Mouse (Mus musculus): ENCODE results near the gene Brf1. TPM values are rescaled to one million over a fixed set of nuclear protein-coding genes. Genes with fewer than 3 reads are reported as not detected.

The Brf1 gene
- polyA plus RNA-seq (2015; fragmentation: Nextera tagmentation; extraction: Ambion mirVana) = 50.3 and 53.9 TPM in 2 replicates

DNA sequence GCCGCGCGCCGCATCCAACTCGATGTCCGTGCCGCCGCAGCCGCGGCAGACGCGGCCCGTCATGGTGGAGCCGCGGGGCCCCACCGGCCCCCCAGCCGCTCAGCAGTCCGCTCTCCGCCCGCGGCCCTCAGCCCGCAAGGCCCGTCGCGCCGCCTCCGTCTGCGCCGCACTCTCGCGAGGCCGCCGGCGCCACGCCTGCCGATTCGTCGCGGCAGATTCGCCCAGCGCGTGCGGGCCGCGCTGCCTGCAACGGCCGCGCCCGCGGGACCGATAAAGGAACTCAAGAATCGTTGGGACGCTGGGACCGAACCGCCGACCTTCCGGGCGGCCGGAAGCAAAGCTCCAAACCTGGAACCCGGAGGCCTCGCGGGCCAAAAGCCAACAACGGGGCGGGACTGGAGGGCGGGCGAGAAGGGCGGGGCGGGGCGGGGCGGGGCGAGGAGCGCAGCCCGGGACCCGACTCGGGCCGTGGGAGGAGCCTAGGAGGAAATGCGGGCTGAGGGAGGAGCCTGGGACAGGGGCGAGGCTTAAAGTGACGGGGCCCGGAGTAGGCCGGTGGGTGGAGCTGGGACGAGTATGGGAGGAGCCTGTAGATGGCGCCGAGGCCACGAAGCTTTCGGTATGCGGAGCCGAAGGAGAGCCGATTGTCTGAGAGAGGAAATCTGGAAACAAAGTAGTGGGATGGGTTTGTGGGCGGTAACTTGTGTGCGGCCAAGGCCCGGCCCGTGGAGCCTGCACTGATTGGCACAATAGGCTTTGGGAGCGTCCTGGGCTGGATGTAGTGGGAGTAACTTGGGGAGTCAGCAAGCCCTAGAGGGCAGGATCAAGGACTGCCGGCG, at the start of gene Brf1:
TSS of gene Brf1 (minus strand) at position 411 of the 839 bp plus-strand sequence.
- peak within 1 kb of the TSS; percentile 97 for H3K27ac ChIP-seq (ENCODE audit: low read length)
- H3K4me1 ChIP-seq (ENCODE audit: control insufficient read depth, insufficient read depth, low read length) = peaks cover 16% of the 10 kb centered on the region
- under 1% methylated on average over 96 of the region's 96 CpGs for WGBS
- H3K27me3 ChIP-seq (ENCODE audit: control insufficient read depth, insufficient read depth, low read length) = no peaks in the 10 kb centered on the region
- peak within 1 kb of the TSS; percentile 94 for H3K4me3 ChIP-seq (replicated peaks; ENCODE audit: low read length)
- peak; percentile 98 for ATAC-seq (ENCODE audit: insufficient read depth, low FRiP score)
- 0 out of 2 replicates have a peak, but pooled peaks cover 5% of the 10 kb centered on the region for H3K36me3 ChIP-seq (ENCODE audit: control insufficient read depth, insufficient read depth, low read length)
- no peaks in the 10 kb centered on the region for H3K9me3 ChIP-seq (replicated peaks; ENCODE audit: control insufficient read depth, low read length)
- peak within 1 kb of the TSS; percentile 88 for H3K4me2 ChIP-seq (ENCODE audit: low read depth, low read length)
- peak within 1 kb of the TSS; percentile 97 for H3K9ac ChIP-seq (ENCODE audit: low read length)

DNA sequence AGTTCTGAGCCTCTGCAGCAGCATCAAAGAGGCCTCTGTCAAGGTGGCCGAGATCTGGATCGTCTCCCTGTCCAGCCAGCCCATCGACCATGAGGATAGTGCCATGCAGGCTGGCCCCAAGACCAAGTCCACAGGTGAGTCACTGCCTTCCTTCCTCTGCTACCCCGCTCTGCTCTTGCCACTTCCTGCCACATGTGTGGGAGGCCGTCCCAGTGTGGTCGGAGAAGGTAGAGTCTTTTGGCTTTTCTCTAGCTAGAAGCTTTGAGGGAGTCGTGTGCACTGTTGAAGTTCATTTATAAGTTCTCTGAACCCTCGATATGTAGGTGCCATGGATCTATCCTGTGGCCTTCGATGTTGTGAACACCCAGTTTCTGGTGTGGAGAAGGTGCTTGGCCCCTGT, 49.3 kb upstream of the Brf1 start:
- Histone ChIP-seq H3K27ac (ENCODE audit: low read length) (no peak overlapping the region), H3K9ac (ENCODE audit: low read length) (no peak overlapping the region), H3K4me3 (replicated peaks; ENCODE audit: low read length) (no peak overlapping the region), H3K4me2 (ENCODE audit: low read depth, low read length) (no peak overlapping the region), H3K9me3 (replicated peaks; ENCODE audit: control insufficient read depth, low read length) (no peaks in the 10 kb centered on the region), H3K4me1 (ENCODE audit: control insufficient read depth, insufficient read depth, low read length) (0 out of 2 replicates have a peak, but pooled peaks cover 3% of the 10 kb centered on the region), H3K36me3 (ENCODE audit: control insufficient read depth, insufficient read depth, low read length) (no peaks in the 10 kb centered on the region; the same call in 1 of the 2 replicates), H3K27me3 (ENCODE audit: control insufficient read depth, insufficient read depth, low read length) (no peaks in the 10 kb centered on the region)
- ATAC-seq (ENCODE audit: insufficient read depth, low FRiP score) = no peak
- 86% methylated on average over 9 of the region's 9 CpGs for WGBS

DNA sequence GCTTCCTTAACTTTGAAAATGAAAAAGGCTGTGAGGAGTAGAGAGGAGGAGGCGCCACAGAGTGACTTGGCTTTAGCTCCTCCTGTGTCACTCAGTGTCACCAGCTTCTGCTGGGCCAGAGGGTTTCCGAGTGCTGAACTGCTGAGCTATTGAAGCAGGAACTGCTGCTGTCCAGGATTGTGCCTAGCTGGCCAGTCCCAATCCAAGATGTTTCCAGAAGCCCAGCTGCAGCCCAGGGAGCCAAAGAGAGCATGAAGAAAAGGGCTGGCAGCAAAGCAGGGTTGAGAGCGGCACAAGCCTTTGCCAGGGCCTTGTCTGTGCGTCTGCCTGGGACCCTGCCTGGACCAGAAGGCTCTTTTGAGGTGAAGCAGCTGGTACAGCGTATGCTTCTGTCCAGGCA, 47.6 kb upstream of the Brf1 start:
- H3K4me2 ChIP-seq (ENCODE audit: low read depth, low read length) = no peak overlapping the region
- H3K36me3 ChIP-seq (ENCODE audit: control insufficient read depth, insufficient read depth, low read length) = no peaks in the 10 kb centered on the region
- no peak for ATAC-seq (ENCODE audit: insufficient read depth, low FRiP score)
- 88% methylated on average over 5 of the region's 5 CpGs for WGBS
- H3K9ac ChIP-seq (ENCODE audit: low read length) = no peak overlapping the region
- 0 out of 2 replicates have a peak, but pooled peaks cover 3% of the 10 kb centered on the region for H3K4me1 ChIP-seq (ENCODE audit: control insufficient read depth, insufficient read depth, low read length)
- no peak overlapping the region for H3K4me3 ChIP-seq (replicated peaks; ENCODE audit: low read length)
- H3K27me3 ChIP-seq (ENCODE audit: control insufficient read depth, insufficient read depth, low read length) = no peaks in the 10 kb centered on the region
- H3K9me3 ChIP-seq (replicated peaks; ENCODE audit: control insufficient read depth, low read length) = no peaks in the 10 kb centered on the region
- no peak overlapping the region for H3K27ac ChIP-seq (ENCODE audit: low read length)

DNA sequence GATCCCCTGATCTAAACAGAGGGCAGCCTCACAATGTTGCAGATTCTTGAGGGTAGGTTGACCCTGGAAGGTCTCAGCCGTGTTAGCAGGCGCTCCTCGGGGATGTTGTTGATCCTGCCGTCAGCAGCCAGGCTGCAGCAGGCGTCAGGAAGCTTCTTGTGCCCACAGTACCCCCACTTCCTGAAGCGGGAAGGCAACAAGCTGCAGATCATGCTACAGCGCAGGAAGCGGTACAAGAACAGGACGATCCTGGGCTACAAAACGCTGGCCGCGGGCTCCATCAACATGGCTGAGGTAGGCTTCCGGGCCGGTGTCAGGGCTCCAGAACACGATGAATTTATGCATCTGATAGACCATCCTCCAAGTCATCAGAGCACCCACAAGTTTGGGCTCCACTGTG, 46.4 kb upstream of the Brf1 start:
- Histone ChIP-seq H3K4me1 (ENCODE audit: control insufficient read depth, insufficient read depth, low read length) (0 out of 2 replicates have a peak, but pooled peaks cover 3% of the 10 kb centered on the region), H3K36me3 (ENCODE audit: control insufficient read depth, insufficient read depth, low read length) (no peaks in the 10 kb centered on the region), H3K4me3 (replicated peaks; ENCODE audit: low read length) (no peak overlapping the region), H3K9ac (ENCODE audit: low read length) (no peak overlapping the region), H3K4me2 (ENCODE audit: low read depth, low read length) (no peak overlapping the region), H3K9me3 (replicated peaks; ENCODE audit: control insufficient read depth, low read length) (no peaks in the 10 kb centered on the region), H3K27me3 (ENCODE audit: control insufficient read depth, insufficient read depth, low read length) (no peaks in the 10 kb centered on the region), H3K27ac (ENCODE audit: low read length) (no peak overlapping the region)
- 85% methylated on average over 15 of the region's 15 CpGs for WGBS
- no peak for ATAC-seq (ENCODE audit: insufficient read depth, low FRiP score)

DNA sequence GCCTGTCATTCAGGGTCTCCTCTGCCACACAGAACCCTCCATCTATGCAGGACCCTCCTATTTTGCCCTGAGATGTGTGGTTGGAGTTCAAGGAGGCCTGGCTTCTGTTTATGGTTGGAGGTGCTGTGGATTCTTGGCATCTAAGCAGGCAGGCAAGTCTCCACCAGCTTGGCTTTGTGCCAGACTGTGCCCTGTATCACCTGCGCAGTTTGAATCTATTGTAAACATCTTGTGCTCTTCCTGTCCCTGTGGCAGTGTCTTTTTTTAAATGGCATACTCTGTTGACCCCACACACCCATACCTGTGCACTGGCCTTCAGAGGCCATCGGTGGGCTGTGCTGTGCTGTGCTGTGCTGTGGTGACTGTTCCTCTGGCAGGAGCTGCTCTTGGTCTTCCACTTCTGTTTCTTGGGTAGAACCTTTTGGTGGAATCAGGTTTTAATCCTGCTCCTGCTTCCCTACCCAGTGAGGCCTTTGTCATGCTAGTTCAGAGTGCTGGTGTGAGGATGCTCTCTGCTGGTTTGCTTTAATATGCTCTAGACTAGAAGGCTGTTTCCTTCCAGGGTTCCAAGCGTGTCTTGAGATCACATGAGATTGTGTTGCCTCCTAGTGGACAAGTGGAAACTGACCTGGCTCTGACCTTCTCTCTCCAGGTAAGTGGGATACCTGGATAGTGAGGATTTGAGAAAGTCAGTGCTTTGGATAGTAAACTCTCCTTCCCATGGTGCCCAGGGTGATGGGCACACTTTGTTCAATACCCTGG, 44.6 kb upstream of the Brf1 start:
- no peak for ATAC-seq (ENCODE audit: insufficient read depth, low FRiP score)
- Histone ChIP-seq H3K4me1 (ENCODE audit: control insufficient read depth, insufficient read depth, low read length) (peaks cover 5% of the 10 kb centered on the region), H3K27me3 (ENCODE audit: control insufficient read depth, insufficient read depth, low read length) (no peaks in the 10 kb centered on the region), H3K9me3 (replicated peaks; ENCODE audit: control insufficient read depth, low read length) (no peaks in the 10 kb centered on the region), H3K27ac (ENCODE audit: low read length) (no peak overlapping the region), H3K4me3 (replicated peaks; ENCODE audit: low read length) (no peak overlapping the region), H3K4me2 (ENCODE audit: low read depth, low read length) (no peak overlapping the region), H3K9ac (ENCODE audit: low read length) (no peak overlapping the region), H3K36me3 (ENCODE audit: control insufficient read depth, insufficient read depth, low read length) (no peaks in the 10 kb centered on the region)
- WGBS = 60% methylated on average over 3 of the region's 3 CpGs

DNA sequence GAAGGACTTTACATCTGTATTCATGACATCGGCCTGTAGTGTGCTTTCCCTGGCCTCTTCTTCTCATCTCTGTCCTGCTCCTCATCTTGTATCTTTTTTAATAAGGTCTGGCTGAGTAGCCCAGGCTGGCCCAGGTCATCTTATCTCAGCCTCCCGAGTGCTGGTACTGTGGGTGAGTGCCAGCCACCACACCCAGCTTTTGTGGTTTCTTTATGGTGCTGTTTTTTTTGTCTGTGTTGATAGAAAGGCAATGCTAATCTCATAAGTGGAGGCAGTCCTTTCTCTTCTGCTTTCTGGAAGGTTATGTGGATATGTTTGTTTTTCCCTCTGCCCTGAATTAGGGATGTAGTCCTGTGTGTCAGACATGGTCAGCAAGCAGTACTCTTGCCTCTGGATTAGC, 42.0 kb upstream of the Brf1 start:
- no peak for ATAC-seq (ENCODE audit: insufficient read depth, low FRiP score)
- H3K4me1 ChIP-seq (ENCODE audit: control insufficient read depth, insufficient read depth, low read length) = peaks cover 5% of the 10 kb centered on the region
- H3K4me3 ChIP-seq (replicated peaks; ENCODE audit: low read length) = no peak overlapping the region
- WGBS = 70% methylated on average over 2 of the region's 2 CpGs
- no peaks in the 10 kb centered on the region for H3K9me3 ChIP-seq (replicated peaks; ENCODE audit: control insufficient read depth, low read length)
- no peaks in the 10 kb centered on the region for H3K36me3 ChIP-seq (ENCODE audit: control insufficient read depth, insufficient read depth, low read length)
- H3K4me2 ChIP-seq (ENCODE audit: low read depth, low read length) = no peak overlapping the region
- no peaks in the 10 kb centered on the region for H3K27me3 ChIP-seq (ENCODE audit: control insufficient read depth, insufficient read depth, low read length)
- H3K27ac ChIP-seq (ENCODE audit: low read length) = no peak overlapping the region
- no peak overlapping the region for H3K9ac ChIP-seq (ENCODE audit: low read length)

DNA sequence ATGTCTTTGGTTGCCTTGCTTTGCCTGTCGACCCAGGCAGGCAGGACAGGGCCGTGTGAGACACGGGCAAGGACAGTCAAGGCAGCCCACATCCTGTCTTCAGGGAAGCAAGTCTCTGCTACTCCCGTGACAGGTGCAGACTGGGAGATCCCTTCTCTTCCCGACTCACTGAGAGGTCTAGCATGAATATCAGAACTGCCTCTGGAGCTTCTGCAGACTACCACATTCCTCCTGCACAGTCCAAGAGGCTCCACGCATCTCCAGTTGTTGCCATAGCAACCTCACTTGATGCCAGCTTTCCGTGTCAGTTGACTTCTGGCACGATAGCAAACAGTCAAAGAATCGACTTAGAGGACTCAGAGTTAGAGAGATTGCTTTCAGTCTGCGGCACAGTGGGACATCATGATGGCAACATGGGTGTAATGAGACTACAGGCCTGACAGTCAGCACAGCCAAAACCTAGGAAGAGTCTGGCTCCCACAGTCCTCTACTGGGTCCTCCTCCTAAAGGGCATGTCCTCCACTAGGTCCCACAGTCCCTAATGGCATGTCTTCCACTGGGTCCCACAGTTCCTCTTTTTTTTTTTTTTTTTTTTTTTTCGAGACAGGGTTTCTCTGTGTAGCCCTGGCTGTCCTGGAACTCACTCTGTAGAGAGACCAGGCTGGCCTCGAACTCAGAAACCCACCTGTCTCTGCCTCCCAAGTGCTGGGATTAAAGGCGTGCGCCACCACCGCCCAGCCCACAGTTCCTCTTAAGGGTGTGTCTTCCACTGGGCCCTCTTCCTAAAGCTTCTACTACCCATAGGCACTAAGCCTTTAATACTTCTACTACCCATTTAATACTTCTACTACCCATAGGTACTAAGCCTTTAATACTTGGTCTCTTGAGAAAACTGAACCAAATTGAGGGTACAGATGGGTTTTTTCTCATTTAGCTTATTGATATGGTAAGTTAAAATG, 41.3 kb upstream of the Brf1 start:
- H3K27ac ChIP-seq (ENCODE audit: low read length) = no peak overlapping the region
- WGBS = 64% methylated on average over 15 of the region's 15 CpGs

DNA sequence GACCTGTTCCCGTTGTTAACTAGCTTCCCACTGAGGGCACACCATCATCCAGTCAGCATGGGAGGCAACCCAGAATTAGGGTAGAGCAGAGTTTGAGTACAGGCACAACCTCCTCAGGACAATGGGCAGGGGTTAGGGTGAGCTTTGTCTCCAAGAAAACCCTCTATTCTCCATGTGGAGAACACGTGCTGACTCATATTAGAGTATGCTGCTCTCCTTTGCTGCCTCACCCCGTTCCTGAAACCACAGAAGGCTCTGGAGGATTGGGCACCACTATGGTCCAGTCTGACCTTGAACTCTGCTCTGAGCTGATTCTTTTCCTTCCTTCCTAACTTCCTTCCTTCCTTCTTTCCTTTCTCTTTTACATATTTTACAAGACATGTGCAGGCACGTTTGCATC, 37.9 kb upstream of the Brf1 start:
- no peak for ATAC-seq (ENCODE audit: insufficient read depth, low FRiP score)
- Histone ChIP-seq H3K4me1 (ENCODE audit: control insufficient read depth, insufficient read depth, low read length) (peaks cover 5% of the 10 kb centered on the region), H3K9ac (ENCODE audit: low read length) (no peak overlapping the region), H3K9me3 (replicated peaks; ENCODE audit: control insufficient read depth, low read length) (no peaks in the 10 kb centered on the region), H3K4me2 (ENCODE audit: low read depth, low read length) (no peak overlapping the region), H3K27me3 (ENCODE audit: control insufficient read depth, insufficient read depth, low read length) (no peaks in the 10 kb centered on the region), H3K4me3 (replicated peaks; ENCODE audit: low read length) (no peak overlapping the region), H3K36me3 (ENCODE audit: control insufficient read depth, insufficient read depth, low read length) (no peaks in the 10 kb centered on the region), H3K27ac (ENCODE audit: low read length) (no peak overlapping the region)
- 84% methylated on average over 4 of the region's 4 CpGs for WGBS

More for the DNA sequence above, 41.3 kb upstream of the Brf1 start:
- Histone ChIP-seq H3K4me1 (ENCODE audit: control insufficient read depth, insufficient read depth, low read length) (peaks cover 5% of the 10 kb centered on the region), H3K4me3 (replicated peaks; ENCODE audit: low read length) (no peak overlapping the region), H3K4me2 (ENCODE audit: low read depth, low read length) (no peak overlapping the region), H3K9ac (ENCODE audit: low read length) (no peak overlapping the region), H3K9me3 (replicated peaks; ENCODE audit: control insufficient read depth, low read length) (no peaks in the 10 kb centered on the region), H3K36me3 (ENCODE audit: control insufficient read depth, insufficient read depth, low read length) (no peaks in the 10 kb centered on the region), H3K27me3 (ENCODE audit: control insufficient read depth, insufficient read depth, low read length) (no peaks in the 10 kb centered on the region)
- ATAC-seq (ENCODE audit: insufficient read depth, low FRiP score) = no peak
